Mouse (Mus musculus) forebrain, postnatal 0 days (tissue): ENCODE data around the gene Klrb1c. TPM values are rescaled to one million over a fixed set of nuclear protein-coding genes. Genes with fewer than 3 reads are reported as not detected.
"Not testable (repeated sequence)": the region's sequence is repeated elsewhere in the genome, so short reads cannot be mapped to it uniquely, and the experiment has no call there.

Experiments used
- ATAC-seq: fragments of 200-750 bp; cut with Nextera tagmentation; 2 replicates; pipeline ENCODE4 v1.8.0; 2017; ENCODE audit warnings: mild to moderate bottlenecking, moderate library complexity
- DNase-seq: peaks from one replicate; pipeline ENCODE4 v3.0.0-alpha.2; 2015
- H3K27ac ChIP-seq: fragments of 300-500 bp; sonication (generic); 2 replicates; pipeline ENCODE4 v1.5.1; 2014; ENCODE audit warnings: low read depth, mild to moderate bottlenecking, antibody characterized with exemption, low read length, moderate library complexity, mixed read lengths
- H3K27me3 ChIP-seq: fragments of 300-500 bp; sonication (generic); 2 replicates; pipeline ENCODE4 v1.6.1; 2014; ENCODE audit warnings: mild to moderate bottlenecking, low read length, mixed read lengths; ENCODE audit not compliant: insufficient read depth
- H3K36me3 ChIP-seq: fragments of 300-500 bp; sonication (generic); 2 replicates; pipeline ENCODE4 v1.6.1; 2014; ENCODE audit warnings: mild to moderate bottlenecking, moderate library complexity; ENCODE audit not compliant: insufficient read depth
- H3K4me1 ChIP-seq: fragments of 300-500 bp; sonication (generic); 2 replicates; pipeline ENCODE4 v1.6.1; 2014; ENCODE audit warnings: antibody characterized with exemption; ENCODE audit not compliant: insufficient read depth
- H3K4me2 ChIP-seq: fragments of 300-500 bp; sonication (generic); 2 replicates; pipeline ENCODE4 v1.6.1; 2014; ENCODE audit warnings: low read depth, mild to moderate bottlenecking, moderate library complexity
- H3K4me3 ChIP-seq: fragments of 300-500 bp; sonication (generic); 2 replicates; pipeline ENCODE4 v1.5.1; 2014; ENCODE audit warnings: low read depth, low read length, mixed read lengths
- H3K9ac ChIP-seq: fragments of 300-500 bp; sonication (generic); 2 replicates; pipeline ENCODE4 v1.6.1; 2014; ENCODE audit warnings: mild to moderate bottlenecking
- H3K9me3 ChIP-seq: fragments of 300-500 bp; sonication (generic); 2 replicates; pipeline ENCODE4 v1.6.1; 2016; ENCODE audit warnings: low read length
- CTCF ChIP-seq: sonication (generic); IDR thresholded peaks from 2 replicates; pipeline ENCODE4 v1.5.1; 2016; ENCODE audit warnings: antibody characterized with exemption, control low read depth, low read depth
- WGBS: fragments of 180-500 bp; shearing (Covaris S2); extraction: QIAGEN DNeasy Blood & Tissue Kit; methylation state at CpG from one replicate; pipeline ENCODE4 v1.1.7; 2014; 5-methylcytosine and 5-hydroxymethylcytosine counted together
- polyA plus RNA-seq: library from polyadenylated mRNA; unstranded; fragments of >200 nt; fragmentation: Nextera tagmentation; extraction: Ambion mirVana; gene quantifications from 2 replicates; pipeline ENCODE4 v1.2.1, GENCODE M21; 2015
- total RNA-seq: library from RNA; depleted of rRNA; stranded (reverse); fragments of >200 nt; gene quantifications from 2 replicates; pipeline ENCODE4 v1.2.3, GENCODE M21; 2014

The Klrb1c gene
- total and polyA plus RNA-seq, 2 experiments from 2014 or later = 0.24 TPM

- DNase-seq (peak; percentile 74), ATAC-seq (no peak)
- Histone ChIP-seq H3K9ac (peak overlapping the region; percentile 89), H3K4me3 (peak overlapping the region; percentile 51), H3K36me3 (no peaks in the 10 kb centered on the region), H3K9me3 (no peaks in the 10 kb centered on the region), H3K4me2 (peak overlapping the region; percentile 45), H3K27me3 (no peaks in the 10 kb centered on the region), H3K27ac (peak overlapping the region; percentile 95), H3K4me1 (no peaks in the 10 kb centered on the region)
- 37% methylated on average over 5 of the region's 5 CpGs for WGBS
- TF ChIP-seq CTCF = no peak
These were observed 27.9 kb downstream of the Klrb1c start for GRCm38 (mm10) chr6:128761144-128761540.

GRCm38 (mm10) chr6:128760416-128761143 is 28.4 kb downstream of the Klrb1c start:
- H3K4me1 ChIP-seq, H3K9me3 ChIP-seq, H3K36me3 ChIP-seq, H3K27me3 ChIP-seq: not testable (repeated sequence)
- DNase-seq (peak; percentile 97), ATAC-seq (peak; percentile 72)
- 3% methylated on average over 44 of the region's 44 CpGs for WGBS
- peak overlapping the region; percentile 45 for H3K4me2 ChIP-seq
- TF ChIP-seq CTCF = peak; percentile 87
- H3K27ac ChIP-seq = peak overlapping the region; percentile 95
- H3K4me3 ChIP-seq = peak overlapping the region; percentile 51
- peak overlapping the region; percentile 89 for H3K9ac ChIP-seq

- not testable (repeated sequence) for H3K4me1 ChIP-seq, H3K36me3 ChIP-seq, H3K9me3 ChIP-seq, H3K27me3 ChIP-seq
- H3K4me3 ChIP-seq = peak overlapping the region; percentile 51
- H3K9ac ChIP-seq = peak overlapping the region; percentile 89
- peak; percentile 95 for DNase-seq
- peak; percentile 34 for ATAC-seq
- H3K27ac ChIP-seq = peak overlapping the region; percentile 95
- peak overlapping the region; percentile 33 for H3K4me2 ChIP-seq
- under 1% methylated on average over 22 of the region's 22 CpGs for WGBS
These were observed 29.0 kb downstream of the Klrb1c start for GRCm38 (mm10) chr6:128760016-128760415.

- 72% methylated on average over 5 of the region's 5 CpGs for WGBS
- ATAC-seq = no peak
These were observed 29.6 kb downstream of the Klrb1c start for GRCm38 (mm10) chr6:128759221-128759950.

GRCm38 (mm10) chr6:128755402-128755763 is 33.6 kb downstream of the Klrb1c start:
- H3K36me3 ChIP-seq, H3K9ac ChIP-seq, H3K4me1 ChIP-seq, H3K4me2 ChIP-seq, H3K27ac ChIP-seq, ATAC-seq, H3K27me3 ChIP-seq, DNase-seq, H3K4me3 ChIP-seq, H3K9me3 ChIP-seq: not testable (repeated sequence)
- WGBS = 73% methylated on average over 4 of the region's 4 CpGs

More at GRCm38 (mm10) chr6:128759221-128759950, 29.6 kb downstream of the Klrb1c start:
- H3K9ac ChIP-seq = no peak overlapping the region
- H3K36me3 ChIP-seq = no peaks in the 10 kb centered on the region
- H3K4me3 ChIP-seq = no peak overlapping the region
- H3K4me1 ChIP-seq = no peaks in the 10 kb centered on the region
- no peak for TF ChIP-seq CTCF
- H3K4me2 ChIP-seq = peak overlapping the region; percentile 8; the same call in 1 of the 2 replicates
- no peaks in the 10 kb centered on the region for H3K27me3 ChIP-seq
- H3K9me3 ChIP-seq = no peaks in the 10 kb centered on the region
- no peak overlapping the region for H3K27ac ChIP-seq
- no peak for DNase-seq

- not testable (repeated sequence) for H3K4me3 ChIP-seq, H3K27me3 ChIP-seq, H3K9ac ChIP-seq, H3K36me3 ChIP-seq, ATAC-seq, H3K4me1 ChIP-seq, H3K9me3 ChIP-seq
- Histone ChIP-seq H3K27ac (peak overlapping the region; percentile 67; the same call in 1 of the 2 replicates), H3K4me2 (peak overlapping the region; percentile 24; the same call in 1 of the 2 replicates)
- DNase-seq = peak; percentile 10
- WGBS = 83% methylated on average over 12 of the region's 12 CpGs
These were observed 34.1 kb downstream of the Klrb1c start for GRCm38 (mm10) chr6:128754748-128755401.

- H3K36me3 ChIP-seq, H3K4me3 ChIP-seq, H3K27me3 ChIP-seq, H3K9me3 ChIP-seq, H3K4me1 ChIP-seq, H3K9ac ChIP-seq: not testable (repeated sequence)
- peak; percentile 86 for ATAC-seq
- H3K27ac ChIP-seq = peak overlapping the region; percentile 67
- DNase-seq = peak; percentile 55
- WGBS = 28% methylated on average over 10 of the region's 10 CpGs
- H3K4me2 ChIP-seq = peak overlapping the region; percentile 24; the same call in 1 of the 2 replicates
These were observed 34.8 kb downstream of the Klrb1c start for GRCm38 (mm10) chr6:128754265-128754664.
